Mouse (Mus musculus): ENCODE data around the gene Mctp2. TPM values are rescaled to one million over a fixed set of nuclear protein-coding genes. Genes with fewer than 3 reads are reported as not detected.

The Mctp2 gene
- total RNA-seq (2014; rRNA removed) (0.85 and 2.1 TPM in 2 replicates), polyA plus RNA-seq (2015; fragmentation: Nextera tagmentation; extraction: Ambion mirVana) (0.20 and 0.25 TPM in 2 replicates)

GRCm38 (mm10) chr7:72306382-72306841 lies at the start of gene Mctp2:
Gene Mctp2, minus strand, starts transcription at chr7:72306608.
- ATAC-seq (peak; percentile 54), DNase-seq (peak; percentile 20)
- Histone ChIP-seq H3K27me3 (ENCODE audit: insufficient read depth, low read length) (peaks cover 17% of the 10 kb centered on the region), H3K27ac (ENCODE audit: low read depth, low read length) (no peak within 1 kb of the TSS), H3K9ac (peak within 1 kb of the TSS; percentile 44), H3K4me2 (ENCODE audit: low read depth) (peak within 1 kb of the TSS; percentile 94), H3K36me3 (ENCODE audit: insufficient read depth) (no peaks in the 10 kb centered on the region), H3K4me3 (ENCODE audit: low read depth, low read length) (peak within 1 kb of the TSS; percentile 47), H3K9me3 (ENCODE audit: low read length) (no peaks in the 10 kb centered on the region), H3K4me1 (ENCODE audit: insufficient read depth) (peaks cover 8% of the 10 kb centered on the region)
- TF ChIP-seq CTCF (IDR thresholded peaks at IDR 0.05; ENCODE audit: low read depth), result no peak
- WGBS, result 1% methylated on average over 28 of the region's 28 CpGs

GRCm38 (mm10) chr7:72345901-72346300 lies 39.5 kb upstream of the Mctp2 start:
- Histone ChIP-seq H3K27ac (ENCODE audit: low read depth, low read length) (no peak overlapping the region), H3K9ac (no peak overlapping the region), H3K36me3 (ENCODE audit: insufficient read depth) (no peaks in the 10 kb centered on the region), H3K4me2 (ENCODE audit: low read depth) (no peak overlapping the region), H3K4me1 (ENCODE audit: insufficient read depth) (no peaks in the 10 kb centered on the region), H3K4me3 (ENCODE audit: low read depth, low read length) (no peak overlapping the region), H3K27me3 (ENCODE audit: insufficient read depth, low read length) (no peaks in the 10 kb centered on the region), H3K9me3 (ENCODE audit: low read length) (no peaks in the 10 kb centered on the region)
- no peak for TF ChIP-seq CTCF (IDR thresholded peaks at IDR 0.05; ENCODE audit: low read depth)
- no peak for DNase-seq
- ATAC-seq, result no peak

- peak; percentile 23; the same call in 1 of the 2 replicates for TF ChIP-seq CTCF (IDR thresholded peaks at IDR 0.05; ENCODE audit: low read depth)
Observed at GRCm38 (mm10) chr7:72343751-72344150, 37.3 kb upstream of the Mctp2 start.

GRCm38 (mm10) chr7:72342822-72343221 lies 36.4 kb upstream of the Mctp2 start:
- no peaks in the 10 kb centered on the region for H3K9me3 ChIP-seq (ENCODE audit: low read length)
- no peak overlapping the region for H3K4me2 ChIP-seq (ENCODE audit: low read depth)
- no peaks in the 10 kb centered on the region for H3K36me3 ChIP-seq (ENCODE audit: insufficient read depth)
- no peaks in the 10 kb centered on the region for H3K27me3 ChIP-seq (ENCODE audit: insufficient read depth, low read length)
- 75% methylated on average over 2 of the region's 2 CpGs for WGBS
- TF ChIP-seq CTCF (IDR thresholded peaks at IDR 0.05; ENCODE audit: low read depth), result no peak
- H3K9ac ChIP-seq, result no peak overlapping the region
- no peak overlapping the region for H3K27ac ChIP-seq (ENCODE audit: low read depth, low read length)
- ATAC-seq (no peak), DNase-seq (no peak)
- no peak overlapping the region for H3K4me3 ChIP-seq (ENCODE audit: low read depth, low read length)
- H3K4me1 ChIP-seq (ENCODE audit: insufficient read depth), result no peaks in the 10 kb centered on the region

More at GRCm38 (mm10) chr7:72343751-72344150, 37.3 kb upstream of the Mctp2 start:
- no peaks in the 10 kb centered on the region for H3K36me3 ChIP-seq (ENCODE audit: insufficient read depth)
- no peak overlapping the region for H3K9ac ChIP-seq
- H3K27ac ChIP-seq (ENCODE audit: low read depth, low read length), result no peak overlapping the region
- no peaks in the 10 kb centered on the region for H3K9me3 ChIP-seq (ENCODE audit: low read length)
- DNase-seq (no peak), ATAC-seq (no peak)
- no peak overlapping the region for H3K4me2 ChIP-seq (ENCODE audit: low read depth)
- H3K27me3 ChIP-seq (ENCODE audit: insufficient read depth, low read length), result no peaks in the 10 kb centered on the region
- no peaks in the 10 kb centered on the region for H3K4me1 ChIP-seq (ENCODE audit: insufficient read depth)
- no peak overlapping the region for H3K4me3 ChIP-seq (ENCODE audit: low read depth, low read length)
- 75% methylated on average over 2 of the region's 2 CpGs for WGBS

- Histone ChIP-seq H3K27me3 (ENCODE audit: insufficient read depth, low read length) (no peaks in the 10 kb centered on the region), H3K9me3 (ENCODE audit: low read length) (no peaks in the 10 kb centered on the region), H3K36me3 (ENCODE audit: insufficient read depth) (no peaks in the 10 kb centered on the region), H3K4me1 (ENCODE audit: insufficient read depth) (no peaks in the 10 kb centered on the region), H3K9ac (no peak overlapping the region), H3K4me2 (ENCODE audit: low read depth) (no peak overlapping the region), H3K27ac (ENCODE audit: low read depth, low read length) (no peak overlapping the region), H3K4me3 (ENCODE audit: low read depth, low read length) (no peak overlapping the region)
- no peak for DNase-seq
- ATAC-seq, result no peak
- 76% methylated on average over 5 of the region's 5 CpGs for WGBS
- TF ChIP-seq CTCF (IDR thresholded peaks at IDR 0.05; ENCODE audit: low read depth), result no peak
Observed at GRCm38 (mm10) chr7:72325961-72326360, 19.6 kb upstream of the Mctp2 start.

DNA sequence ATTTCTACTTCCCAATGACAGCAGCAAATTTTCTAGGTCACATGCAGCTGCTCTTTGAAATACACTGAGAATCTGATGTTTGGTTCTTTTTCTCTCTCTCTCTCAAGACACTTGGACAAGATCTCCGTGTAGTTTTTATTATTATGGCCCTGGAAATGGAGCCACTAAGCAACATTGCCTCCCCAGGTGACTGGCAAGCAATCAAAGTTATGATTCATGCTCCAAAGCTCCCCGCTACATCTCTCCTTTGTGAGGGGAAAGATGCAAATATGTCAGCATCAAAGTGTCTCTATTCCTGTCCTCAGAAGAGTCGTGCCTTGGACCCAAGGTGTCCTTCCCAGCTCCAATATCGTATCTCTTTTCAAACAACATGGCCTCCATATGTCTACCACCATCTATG lies 14.5 kb upstream of the Mctp2 start:
- WGBS, result 73% methylated on average over 4 of the region's 4 CpGs
- no peak for TF ChIP-seq CTCF (IDR thresholded peaks at IDR 0.05; ENCODE audit: low read depth)
- ATAC-seq, result no peak

GRCm38 (mm10) chr7:72320441-72320840 lies 14.0 kb upstream of the Mctp2 start:
- DNase-seq, result no peak
- Histone ChIP-seq H3K27me3 (ENCODE audit: insufficient read depth, low read length) (no peaks in the 10 kb centered on the region), H3K4me3 (ENCODE audit: low read depth, low read length) (no peak overlapping the region), H3K4me1 (ENCODE audit: insufficient read depth) (no peaks in the 10 kb centered on the region), H3K27ac (ENCODE audit: low read depth, low read length) (no peak overlapping the region), H3K4me2 (ENCODE audit: low read depth) (no peak overlapping the region), H3K36me3 (ENCODE audit: insufficient read depth) (no peaks in the 10 kb centered on the region), H3K9ac (no peak overlapping the region), H3K9me3 (ENCODE audit: low read length) (no peaks in the 10 kb centered on the region)
- 38% methylated on average over 4 of the region's 4 CpGs for WGBS
- peak; percentile 58; the same call in 1 of the 2 replicates for ATAC-seq
- TF ChIP-seq CTCF (IDR thresholded peaks at IDR 0.05; ENCODE audit: low read depth), result no peak

More for the DNA sequence above, 14.5 kb upstream of the Mctp2 start:
- H3K9ac ChIP-seq, result no peak overlapping the region
- no peaks in the 10 kb centered on the region for H3K4me1 ChIP-seq (ENCODE audit: insufficient read depth)
- H3K9me3 ChIP-seq (ENCODE audit: low read length), result no peaks in the 10 kb centered on the region
- no peaks in the 10 kb centered on the region for H3K27me3 ChIP-seq (ENCODE audit: insufficient read depth, low read length)
- DNase-seq, result no peak
- no peak overlapping the region for H3K27ac ChIP-seq (ENCODE audit: low read depth, low read length)
- no peaks in the 10 kb centered on the region for H3K36me3 ChIP-seq (ENCODE audit: insufficient read depth)
- no peak overlapping the region for H3K4me3 ChIP-seq (ENCODE audit: low read depth, low read length)
- H3K4me2 ChIP-seq (ENCODE audit: low read depth), result no peak overlapping the region

All from forebrain, postnatal 0 days (tissue).